Mouse (Mus musculus): Measurements from ENCODE around the gene Dgkk. TPM values are rescaled to one million over a fixed set of nuclear protein-coding genes. Genes with fewer than 3 reads are reported as not detected.
"Not testable (repeated sequence)": the region's sequence is repeated elsewhere in the genome, so short reads cannot be mapped to it uniquely, and the experiment has no call there.

The Dgkk gene
- polyA plus RNA-seq, 1 experiment: 3.3 TPM

DNA sequence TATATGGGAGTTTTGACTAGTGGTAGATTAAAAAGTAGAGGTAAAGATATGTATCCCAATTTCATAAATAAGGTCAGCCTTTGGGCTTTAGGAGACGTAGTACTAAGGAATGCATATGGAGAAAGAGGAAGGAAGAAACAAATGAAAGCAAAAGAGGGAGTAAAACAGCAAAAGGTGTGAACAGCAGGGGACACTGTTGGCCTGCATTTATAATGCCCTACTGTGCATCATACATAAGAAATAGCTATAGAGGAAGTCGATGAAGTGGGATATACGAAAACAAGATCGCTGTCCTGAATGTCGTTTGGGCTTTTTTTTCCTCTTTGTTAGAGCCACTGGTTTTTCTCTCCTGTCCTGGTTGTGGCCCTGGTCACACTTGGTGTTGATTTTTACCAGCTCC, 143.1 kb downstream of the Dgkk start:
- Histone ChIP-seq H3K9ac (ENCODE audit: low read depth, poor library complexity, severe bottlenecking) (no peak overlapping the region), H3K4me3 (ENCODE audit: low read depth, low read length) (no peak overlapping the region), H3K4me1 (ENCODE audit: control insufficient read depth, insufficient read depth, low read length) (no peaks in the 10 kb centered on the region), H3K36me3 (ENCODE audit: control insufficient read depth, insufficient read depth, low read length, poor library complexity, severe bottlenecking) (no peaks in the 10 kb centered on the region), H3K27me3 (ENCODE audit: control insufficient read depth, insufficient read depth, low read length, poor library complexity, severe bottlenecking) (no peaks in the 10 kb centered on the region), H3K27ac (ENCODE audit: insufficient read depth, low read length) (no peak overlapping the region), H3K9me3 (replicated peaks; ENCODE audit: control insufficient read depth, insufficient read depth, low read length, poor library complexity, severe bottlenecking) (no peaks in the 10 kb centered on the region)
- TF ChIP-seq EP300 (IDR thresholded peaks at IDR 0.05; ENCODE audit: insufficient read depth, low read depth, low read length): no peak
- no peak for TF ChIP-seq CTCF (IDR thresholded peaks at IDR 0.05; ENCODE audit: low read depth, low read length)
- no peak for TF ChIP-seq POLR2A (IDR thresholded peaks at IDR 0.05; ENCODE audit: insufficient read depth, low read length)

DNA sequence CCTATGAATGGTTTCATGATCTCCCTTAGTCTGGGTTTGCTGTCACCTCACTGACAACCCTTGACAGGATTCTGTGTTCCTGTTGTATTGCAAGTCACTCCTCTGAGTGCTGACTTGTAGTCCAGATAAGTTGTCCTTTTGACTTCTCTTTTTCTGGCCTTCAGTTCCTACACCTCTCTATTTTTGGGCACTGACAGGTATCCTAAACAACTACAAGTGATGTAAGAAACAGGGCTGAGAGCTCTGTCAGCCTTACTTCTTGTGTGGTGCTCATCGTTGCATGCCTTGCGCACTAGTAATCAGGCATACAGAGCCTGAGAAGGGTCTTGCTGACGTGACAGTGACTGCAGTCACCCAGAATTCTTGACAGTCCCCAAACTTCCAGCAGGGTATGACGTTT, 147.1 kb downstream of the Dgkk start:
- Histone ChIP-seq H3K36me3 (ENCODE audit: control insufficient read depth, insufficient read depth, low read length, poor library complexity, severe bottlenecking) (no peaks in the 10 kb centered on the region), H3K27ac (ENCODE audit: insufficient read depth, low read length) (no peak overlapping the region), H3K9me3 (replicated peaks; ENCODE audit: control insufficient read depth, insufficient read depth, low read length, poor library complexity, severe bottlenecking) (no peaks in the 10 kb centered on the region), H3K4me1 (ENCODE audit: control insufficient read depth, insufficient read depth, low read length) (no peaks in the 10 kb centered on the region), H3K9ac (ENCODE audit: low read depth, poor library complexity, severe bottlenecking) (no peak overlapping the region), H3K4me3 (ENCODE audit: low read depth, low read length) (no peak overlapping the region), H3K27me3 (ENCODE audit: control insufficient read depth, insufficient read depth, low read length, poor library complexity, severe bottlenecking) (no peaks in the 10 kb centered on the region)
- no peak for TF ChIP-seq POLR2A (IDR thresholded peaks at IDR 0.05; ENCODE audit: insufficient read depth, low read length)
- TF ChIP-seq CTCF (IDR thresholded peaks at IDR 0.05; ENCODE audit: low read depth, low read length): no peak
- no peak for TF ChIP-seq EP300 (IDR thresholded peaks at IDR 0.05; ENCODE audit: insufficient read depth, low read depth, low read length)

DNA sequence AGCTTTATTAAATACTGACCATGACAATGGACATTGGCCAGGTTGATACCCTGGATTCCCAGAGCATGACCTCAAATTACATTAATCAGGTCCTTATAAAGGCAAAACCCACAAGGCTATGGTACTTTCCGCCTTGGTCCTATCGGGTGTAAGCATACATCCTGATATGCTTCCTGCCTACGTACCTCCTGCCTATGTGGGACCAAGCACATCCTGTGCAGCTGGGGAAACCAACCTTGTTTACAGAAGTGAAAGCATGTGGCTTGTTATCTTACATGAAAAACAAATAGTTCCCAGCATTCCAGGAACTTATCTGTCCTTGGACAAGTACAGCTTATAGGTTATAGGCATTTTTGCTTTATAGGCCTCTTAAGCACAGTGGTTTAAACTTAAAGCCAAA, 189.5 kb downstream of the Dgkk start:
- H3K36me3 ChIP-seq (ENCODE audit: control insufficient read depth, insufficient read depth, low read length, poor library complexity, severe bottlenecking): no peaks in the 10 kb centered on the region
- H3K27me3 ChIP-seq (ENCODE audit: control insufficient read depth, insufficient read depth, low read length, poor library complexity, severe bottlenecking): no peaks in the 10 kb centered on the region
- H3K4me3 ChIP-seq (ENCODE audit: low read depth, low read length): no peak overlapping the region
- no peaks in the 10 kb centered on the region for H3K9me3 ChIP-seq (replicated peaks; ENCODE audit: control insufficient read depth, insufficient read depth, low read length, poor library complexity, severe bottlenecking)
- no peak overlapping the region for H3K9ac ChIP-seq (ENCODE audit: low read depth, poor library complexity, severe bottlenecking)
- H3K4me1 ChIP-seq (ENCODE audit: control insufficient read depth, insufficient read depth, low read length): no peaks in the 10 kb centered on the region
- TF ChIP-seq EP300 (IDR thresholded peaks at IDR 0.05; ENCODE audit: insufficient read depth, low read depth, low read length): no peak
- no peak for TF ChIP-seq POLR2A (IDR thresholded peaks at IDR 0.05; ENCODE audit: insufficient read depth, low read length)
- TF ChIP-seq CTCF (IDR thresholded peaks at IDR 0.05; ENCODE audit: low read depth, low read length): no peak
- H3K27ac ChIP-seq (ENCODE audit: insufficient read depth, low read length): no peak overlapping the region

GRCm38 (mm10) chrX:6971956-6972355, 192.8 kb downstream of the Dgkk start:
- no peaks in the 10 kb centered on the region for H3K36me3 ChIP-seq (ENCODE audit: control insufficient read depth, insufficient read depth, low read length, poor library complexity, severe bottlenecking)
- no peaks in the 10 kb centered on the region for H3K4me1 ChIP-seq (ENCODE audit: control insufficient read depth, insufficient read depth, low read length)
- H3K4me3 ChIP-seq (ENCODE audit: low read depth, low read length): no peak overlapping the region
- no peaks in the 10 kb centered on the region for H3K27me3 ChIP-seq (ENCODE audit: control insufficient read depth, insufficient read depth, low read length, poor library complexity, severe bottlenecking)
- no peak overlapping the region for H3K9ac ChIP-seq (ENCODE audit: low read depth, poor library complexity, severe bottlenecking)
- H3K27ac ChIP-seq (ENCODE audit: insufficient read depth, low read length): no peak overlapping the region
- TF ChIP-seq CTCF (IDR thresholded peaks at IDR 0.05; ENCODE audit: low read depth, low read length): no peak
- TF ChIP-seq POLR2A (IDR thresholded peaks at IDR 0.05; ENCODE audit: insufficient read depth, low read length): no peak
- TF ChIP-seq EP300 (IDR thresholded peaks at IDR 0.05; ENCODE audit: insufficient read depth, low read depth, low read length): no peak
- no peaks in the 10 kb centered on the region for H3K9me3 ChIP-seq (replicated peaks; ENCODE audit: control insufficient read depth, insufficient read depth, low read length, poor library complexity, severe bottlenecking)

GRCm38 (mm10) chrX:6983916-6984315, 204.8 kb downstream of the Dgkk start:
- H3K27ac ChIP-seq (ENCODE audit: insufficient read depth, low read length); H3K4me3 ChIP-seq (ENCODE audit: low read depth, low read length); H3K36me3 ChIP-seq (ENCODE audit: control insufficient read depth, insufficient read depth, low read length, poor library complexity, severe bottlenecking); H3K27me3 ChIP-seq (ENCODE audit: control insufficient read depth, insufficient read depth, low read length, poor library complexity, severe bottlenecking); H3K9ac ChIP-seq (ENCODE audit: low read depth, poor library complexity, severe bottlenecking); H3K4me1 ChIP-seq (ENCODE audit: control insufficient read depth, insufficient read depth, low read length); H3K9me3 ChIP-seq (replicated peaks; ENCODE audit: control insufficient read depth, insufficient read depth, low read length, poor library complexity, severe bottlenecking): not testable (repeated sequence)

Measured in ES-Bruce4 (cell line).